Mouse (Mus musculus): ENCODE data around the gene Relch.
"Not testable (repeated sequence)": the region's sequence is repeated elsewhere in the genome, so short reads cannot be mapped to it uniquely, and the experiment has no call there.

The Relch gene

DNA sequence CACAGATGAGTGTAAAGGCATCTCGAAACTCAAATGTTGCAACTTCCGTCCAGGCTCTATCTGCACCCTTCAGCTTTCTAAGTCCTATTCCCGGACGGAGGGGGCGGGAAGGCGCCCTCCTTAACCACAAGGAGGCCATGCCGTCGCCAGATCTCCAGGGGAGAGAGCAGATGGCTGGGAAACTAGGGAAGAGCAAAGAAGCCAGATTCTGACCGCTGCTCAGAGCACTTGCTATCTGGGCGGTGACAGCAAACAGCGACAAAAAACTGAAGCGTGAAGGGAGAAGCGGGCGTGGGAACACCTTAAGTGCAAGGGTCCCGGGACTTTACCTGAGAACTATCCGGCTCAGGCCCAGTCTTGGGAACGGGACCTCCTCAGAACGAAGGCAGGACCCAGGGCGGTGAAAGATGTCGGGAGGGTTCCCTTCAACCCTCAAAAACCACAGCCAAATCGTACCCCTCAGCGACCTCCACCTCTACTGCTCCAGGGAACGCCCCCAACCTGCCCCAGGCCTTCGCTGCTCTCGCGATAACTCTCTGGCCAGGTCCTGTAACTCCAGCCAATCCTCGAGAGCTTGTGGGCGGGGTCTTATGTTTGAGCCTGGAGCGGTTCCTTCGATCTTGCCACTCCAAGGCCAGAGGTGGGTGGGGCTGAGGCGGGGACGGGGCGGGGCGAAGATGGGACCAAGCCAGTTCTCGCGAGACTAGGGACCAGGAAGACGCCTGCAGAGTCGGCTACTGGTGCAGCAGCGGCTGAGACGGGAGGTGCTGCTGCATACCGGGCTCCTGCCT, at the start of gene Relch, which contains the start of gene Pign:
TSS of gene Relch (plus strand) at position 691 of the 791 bp plus-strand sequence.
TSS of gene Pign (minus strand) at position 507 of the 791 bp plus-strand sequence.
- in situ Hi-C loops (cut with MboI; ENCODE audit: low pct_unique_long_range_greater_than_20kb in 1 of 2, low sequenced_read_pairs in 2 of 2, unreplicated experiment in 1 of 2), result no loop called here

DNA sequence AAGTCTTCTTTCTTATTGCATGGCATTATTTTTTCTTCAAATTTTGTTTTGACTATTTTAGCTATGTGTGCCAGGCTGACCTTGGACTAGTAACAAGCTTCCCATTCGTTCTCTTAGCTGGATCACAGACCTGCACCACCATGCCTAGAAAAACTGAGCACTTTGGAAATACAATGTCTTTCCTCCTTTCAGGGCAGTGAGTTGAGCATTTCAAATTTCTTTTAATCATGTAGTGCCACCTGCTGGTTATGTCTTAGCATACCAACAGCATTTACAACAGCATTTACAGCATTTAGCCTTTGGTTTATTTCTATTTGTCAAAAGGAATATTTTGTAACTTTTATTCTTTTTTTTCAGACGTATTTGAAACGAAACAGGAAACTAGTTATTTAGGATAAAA, 33.2 kb upstream of the Relch start:
- in situ Hi-C loops (cut with MboI; ENCODE audit: low pct_unique_long_range_greater_than_20kb in 1 of 2, low sequenced_read_pairs in 2 of 2, unreplicated experiment in 1 of 2), result loop anchor here (25.0 kb wide), 1 partner anchor 643 kb away; no protein-coding TSS in a partner anchor

- in situ Hi-C loops (cut with MboI; ENCODE audit: low pct_unique_long_range_greater_than_20kb in 1 of 2, low sequenced_read_pairs in 2 of 2, unreplicated experiment in 1 of 2), result loop anchor here (25.0 kb wide), 1 partner anchor 657 kb away; no protein-coding TSS in a partner anchor
Measured at GRCm38 (mm10) chr1:105644093-105644492, 19.6 kb upstream of the Relch start.

DNA sequence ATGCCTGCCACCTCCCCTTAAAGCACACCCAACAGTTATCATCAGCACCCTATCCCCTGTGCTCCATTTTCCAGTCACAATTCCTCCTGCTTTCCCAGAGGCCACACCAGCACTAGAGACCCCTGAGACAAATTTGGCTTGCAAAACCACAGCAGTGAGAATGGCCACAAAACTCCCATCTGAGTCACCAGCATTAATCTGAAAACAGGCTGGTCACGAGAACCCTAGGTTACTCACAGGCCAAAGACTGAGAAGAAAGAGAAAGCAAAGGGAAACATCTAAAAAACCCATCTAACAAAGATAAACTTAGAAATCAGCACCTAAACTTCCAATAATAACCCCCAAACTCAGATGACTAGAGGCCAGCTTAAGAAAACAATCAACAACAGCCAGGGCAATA, 13.0 kb upstream of the Relch start:
- in situ Hi-C loops (cut with MboI; ENCODE audit: low pct_unique_long_range_greater_than_20kb in 1 of 2, low sequenced_read_pairs in 2 of 2, unreplicated experiment in 1 of 2), result no loop called here

- in situ Hi-C loops (cut with MboI; ENCODE audit: low pct_unique_long_range_greater_than_20kb in 1 of 2, low sequenced_read_pairs in 2 of 2, unreplicated experiment in 1 of 2), result no loop called here
Measured at GRCm38 (mm10) chr1:105653981-105654380, 9.7 kb upstream of the Relch start.

DNA sequence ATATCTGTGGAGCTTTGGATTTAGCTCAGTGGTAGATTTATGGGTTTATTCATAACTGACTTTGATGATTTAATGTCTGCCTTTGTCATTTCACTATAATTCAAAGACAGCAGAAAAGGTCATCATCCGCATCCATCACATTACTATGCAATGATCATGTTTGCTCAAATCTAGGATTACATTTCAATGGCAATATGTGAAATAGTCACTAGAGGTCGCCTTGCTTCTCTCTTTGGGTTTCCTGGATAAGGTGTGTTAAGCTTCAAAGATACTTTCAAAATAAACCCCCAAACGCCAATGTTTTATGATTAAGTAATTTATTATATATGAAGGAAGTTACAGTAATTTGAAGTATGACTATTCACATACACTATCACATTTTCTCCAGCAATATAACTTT, 3.6 kb upstream of the Relch start:
- in situ Hi-C loops (cut with MboI; ENCODE audit: low pct_unique_long_range_greater_than_20kb in 1 of 2, low sequenced_read_pairs in 2 of 2, unreplicated experiment in 1 of 2), result no loop called here

DNA sequence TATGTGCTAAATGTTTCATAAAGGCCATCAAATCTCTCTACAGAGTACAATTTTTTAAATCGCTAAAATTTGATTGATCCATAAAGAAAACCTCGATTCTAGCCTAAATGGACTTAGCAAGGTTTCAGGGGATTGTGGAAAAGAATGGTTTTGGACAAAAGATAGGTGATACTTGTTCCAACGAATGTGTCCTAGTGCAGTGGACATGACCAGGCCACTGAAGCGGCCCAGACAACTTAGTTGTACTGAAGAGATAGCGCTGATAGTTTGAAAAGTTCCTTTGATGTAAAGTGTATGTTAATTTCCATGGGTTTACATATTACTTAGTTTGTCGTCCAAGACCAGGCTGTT, 866 bp upstream of the Relch start:
- in situ Hi-C loops (cut with MboI; ENCODE audit: low pct_unique_long_range_greater_than_20kb in 1 of 2, low sequenced_read_pairs in 2 of 2, unreplicated experiment in 1 of 2), result no loop called here

DNA sequence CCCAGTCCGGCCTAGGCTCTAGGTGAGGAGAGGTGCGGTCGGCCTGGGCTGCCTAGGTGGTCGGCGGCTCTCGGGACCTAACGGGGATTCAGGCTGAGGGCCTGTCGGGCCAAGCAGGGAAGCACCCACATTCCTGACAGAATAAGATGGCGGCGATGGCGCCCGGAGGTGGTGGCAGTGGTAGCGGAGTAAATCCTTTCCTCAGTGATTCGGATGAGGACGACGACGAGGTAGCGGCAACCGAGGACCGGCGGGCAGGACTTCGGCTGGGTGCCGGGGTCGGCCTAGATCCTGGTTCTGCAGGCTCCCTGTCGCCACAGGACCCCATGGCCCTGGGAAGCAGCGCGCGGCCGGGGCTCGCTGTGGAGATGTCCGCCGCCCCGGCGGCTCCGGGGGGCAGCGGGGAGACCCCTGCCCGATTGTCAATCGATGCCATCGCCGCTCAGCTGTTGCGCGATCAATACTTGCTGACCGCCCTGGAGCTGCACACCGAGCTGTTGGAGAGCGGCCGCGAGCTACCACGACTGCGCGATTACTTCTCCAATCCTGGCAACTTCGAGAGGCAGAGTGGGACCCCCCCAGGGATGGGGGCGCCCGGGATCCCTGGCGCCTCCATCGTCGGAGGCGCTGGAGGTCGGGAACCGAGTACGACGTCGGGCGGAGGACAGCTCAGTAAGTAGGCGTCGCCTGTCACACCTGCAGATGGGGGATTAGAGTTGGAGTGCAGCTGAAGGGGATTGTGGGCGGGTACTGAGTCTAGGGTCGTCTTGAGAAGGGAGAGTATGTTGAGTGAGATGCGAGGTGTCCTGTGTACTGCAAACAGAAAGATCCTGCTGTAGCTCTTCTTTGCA, 526 bp downstream of the Relch start:
- in situ Hi-C loops (cut with MboI; ENCODE audit: low pct_unique_long_range_greater_than_20kb in 1 of 2, low sequenced_read_pairs in 2 of 2, unreplicated experiment in 1 of 2), result no loop called here

DNA sequence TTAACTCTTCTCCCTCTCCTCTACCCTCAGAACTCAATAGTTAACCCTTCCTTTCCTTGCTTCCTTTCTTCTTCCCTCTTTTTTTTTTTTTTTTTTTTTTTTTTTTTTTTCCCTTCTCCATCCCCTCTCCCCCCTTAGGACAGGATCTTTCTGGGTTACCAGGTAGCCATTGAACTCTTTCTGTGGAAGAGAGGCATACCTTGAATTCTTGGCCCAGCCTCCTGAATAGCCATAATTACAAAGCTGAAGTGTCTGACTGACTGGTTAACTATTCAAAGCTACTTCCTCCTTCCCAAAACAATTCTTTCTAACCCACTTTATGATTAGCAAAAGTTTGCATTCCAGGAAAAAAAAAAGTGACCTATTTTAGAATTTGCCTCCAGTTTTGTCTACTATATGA, 6.0 kb downstream of the Relch start:
- in situ Hi-C loops (cut with MboI; ENCODE audit: low pct_unique_long_range_greater_than_20kb in 1 of 2, low sequenced_read_pairs in 2 of 2, unreplicated experiment in 1 of 2), result no loop called here

- in situ Hi-C loops (cut with MboI; ENCODE audit: low pct_unique_long_range_greater_than_20kb in 1 of 2, low sequenced_read_pairs in 2 of 2, unreplicated experiment in 1 of 2), result no loop called here
Measured at GRCm38 (mm10) chr1:105674763-105675162, 11.1 kb downstream of the Relch start.

DNA sequence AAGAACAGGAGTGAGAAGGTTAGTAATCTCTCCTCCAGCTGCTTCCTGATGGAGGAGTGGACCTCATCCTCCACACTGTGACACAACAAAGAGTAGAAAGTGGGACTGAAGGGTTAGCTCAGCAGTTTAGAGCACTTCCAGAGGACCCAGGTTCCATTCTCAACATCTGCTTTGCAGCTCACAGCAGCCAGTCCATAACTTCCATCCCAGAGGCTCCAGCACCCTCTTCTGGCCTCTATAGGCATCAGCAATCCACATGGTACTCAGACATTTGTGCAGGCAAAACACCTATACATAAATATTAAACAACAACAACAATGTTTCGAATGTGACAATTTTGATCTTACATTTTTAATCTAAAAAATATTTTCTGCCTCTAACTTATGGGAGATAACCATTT, 16.9 kb downstream of the Relch start:
- in situ Hi-C loops (cut with MboI; ENCODE audit: low pct_unique_long_range_greater_than_20kb in 1 of 2, low sequenced_read_pairs in 2 of 2, unreplicated experiment in 1 of 2), result no loop called here

GRCm38 (mm10) chr1:105685501-105685900, 21.8 kb downstream of the Relch start:
- in situ Hi-C loops (cut with MboI; ENCODE audit: low pct_unique_long_range_greater_than_20kb in 1 of 2, low sequenced_read_pairs in 2 of 2, unreplicated experiment in 1 of 2), result no loop called here

DNA sequence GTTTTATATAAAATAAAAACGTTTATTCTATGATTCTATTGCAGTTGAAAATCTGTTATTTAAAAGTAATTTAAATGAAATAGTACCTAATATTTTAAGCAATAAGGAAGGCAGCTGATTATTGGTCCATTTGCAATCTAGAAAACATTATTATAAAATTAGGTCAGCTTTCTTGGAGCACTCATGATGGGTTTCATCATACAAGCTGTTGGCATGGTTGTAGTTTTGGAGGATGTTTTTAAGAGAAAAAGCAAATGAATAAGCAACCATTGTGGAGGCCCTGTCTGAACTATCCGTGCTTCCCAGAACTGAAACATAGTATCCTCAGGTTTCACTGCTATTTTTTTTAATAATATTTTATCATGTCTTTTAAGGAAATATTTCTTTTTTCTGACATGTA, 31.9 kb downstream of the Relch start:
- in situ Hi-C loops (cut with MboI; ENCODE audit: low pct_unique_long_range_greater_than_20kb in 1 of 2, low sequenced_read_pairs in 2 of 2, unreplicated experiment in 1 of 2), result no loop called here

DNA sequence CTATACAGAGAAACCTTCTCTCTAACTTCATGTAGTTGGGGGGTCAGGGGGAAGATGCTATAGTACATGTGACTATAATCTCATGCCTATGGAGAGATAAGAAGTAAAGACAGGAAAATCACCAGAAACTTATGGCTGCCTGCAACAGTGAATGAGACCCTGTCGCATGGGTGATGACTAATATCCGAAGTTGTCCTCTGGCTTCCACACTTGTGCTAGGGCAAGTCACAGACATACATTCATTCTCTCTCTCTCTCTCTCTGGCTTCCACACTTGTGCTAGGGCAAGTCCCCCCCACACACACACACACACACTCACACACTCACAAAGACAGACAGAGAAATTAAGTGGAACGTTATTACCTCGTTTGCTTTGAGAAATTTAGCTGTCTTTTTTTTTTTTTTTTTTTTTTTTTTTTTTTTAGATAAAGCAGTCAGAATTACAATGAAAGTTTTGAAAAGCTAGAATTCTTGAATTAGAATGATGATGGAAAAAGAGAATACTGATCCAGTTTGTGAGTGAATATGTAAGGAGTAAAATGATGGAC, 37.4 kb downstream of the Relch start:
- in situ Hi-C loops (cut with MboI; ENCODE audit: low pct_unique_long_range_greater_than_20kb in 1 of 2, low sequenced_read_pairs in 2 of 2, unreplicated experiment in 1 of 2), result no loop called here

DNA sequence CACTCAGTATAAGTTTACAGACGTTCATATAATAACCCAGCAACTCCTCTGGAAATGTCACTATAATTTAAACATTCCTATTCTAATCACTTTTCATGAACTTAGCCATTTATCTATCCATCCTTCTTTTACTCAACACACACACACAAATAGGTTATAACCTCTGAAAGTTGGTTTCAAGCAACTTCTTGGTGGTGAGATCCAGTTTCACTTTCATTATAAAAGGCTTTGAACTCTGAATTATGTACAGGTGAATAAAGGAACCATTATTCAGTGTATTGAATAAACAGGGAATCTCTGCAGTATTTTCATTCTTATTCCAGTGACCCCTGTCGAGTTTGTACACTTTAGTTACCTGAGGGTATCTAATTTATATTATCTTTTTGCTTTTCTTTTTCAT, 45.8 kb downstream of the Relch start:
- in situ Hi-C loops (cut with MboI; ENCODE audit: low pct_unique_long_range_greater_than_20kb in 1 of 2, low sequenced_read_pairs in 2 of 2, unreplicated experiment in 1 of 2), result no loop called here

DNA sequence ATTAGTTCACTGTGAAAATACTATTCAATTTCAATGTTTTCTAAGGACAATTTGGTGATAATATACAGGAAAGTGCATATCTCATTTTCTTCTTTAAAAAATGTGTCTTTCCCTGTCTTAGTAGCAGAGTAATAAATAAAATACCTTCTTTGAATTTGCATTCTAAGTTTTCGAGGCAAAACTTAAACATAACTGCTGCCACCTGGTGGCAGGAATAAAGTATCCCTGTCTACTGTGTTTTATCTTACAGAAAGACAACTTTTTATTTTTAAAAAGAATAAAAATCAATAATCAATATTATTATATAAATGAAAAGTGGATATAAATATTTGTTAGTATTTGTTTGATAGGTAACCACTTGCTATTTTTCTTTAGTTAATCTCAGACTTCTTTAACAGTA, 47.6 kb downstream of the Relch start:
- in situ Hi-C loops (cut with MboI; ENCODE audit: low pct_unique_long_range_greater_than_20kb in 1 of 2, low sequenced_read_pairs in 2 of 2, unreplicated experiment in 1 of 2), result no loop called here

DNA sequence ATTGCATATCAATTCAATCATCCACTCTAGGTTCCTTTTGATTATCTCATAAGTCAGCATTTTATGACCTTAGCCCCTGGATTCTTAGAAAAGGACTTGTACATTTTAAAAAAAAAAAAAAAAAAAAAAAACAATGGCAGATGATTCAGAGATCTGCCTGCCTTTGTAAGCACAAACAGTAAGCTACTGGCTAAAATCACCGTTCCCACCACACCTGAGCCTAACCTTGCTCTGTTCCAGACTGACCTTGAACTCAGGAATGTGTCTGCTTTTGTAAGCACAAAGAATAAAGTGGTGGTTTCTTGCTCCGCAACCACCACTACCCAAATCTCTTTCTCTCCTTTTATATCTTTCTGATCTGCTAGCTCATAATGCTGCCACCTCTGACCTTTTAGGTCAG, 49.2 kb downstream of the Relch start:
- in situ Hi-C loops (cut with MboI; ENCODE audit: low pct_unique_long_range_greater_than_20kb in 1 of 2, low sequenced_read_pairs in 2 of 2, unreplicated experiment in 1 of 2), result no loop called here

- in situ Hi-C loops (cut with MboI; ENCODE audit: low pct_unique_long_range_greater_than_20kb in 1 of 2, low sequenced_read_pairs in 2 of 2, unreplicated experiment in 1 of 2), result no loop called here
Measured at GRCm38 (mm10) chr1:105718358-105718757, 54.7 kb downstream of the Relch start.

DNA sequence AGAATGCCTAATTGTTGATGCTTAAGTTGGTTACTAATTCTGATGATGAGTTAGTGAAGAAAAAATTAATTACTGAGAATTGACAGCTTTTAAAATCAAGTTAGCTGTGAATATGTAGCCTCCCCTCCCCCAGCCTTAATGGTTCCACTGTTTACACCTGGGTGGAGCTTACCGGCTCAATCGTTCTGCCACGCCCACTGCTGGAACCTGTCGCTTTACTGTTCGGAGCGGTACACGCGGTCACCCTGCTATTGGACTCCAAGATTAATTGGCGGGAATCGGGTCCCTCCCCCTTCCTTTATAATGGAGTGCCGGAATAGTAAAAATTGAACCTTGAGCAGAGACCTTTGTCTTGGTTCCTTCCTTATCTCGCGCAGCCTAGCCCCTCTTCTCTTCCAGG, 65.6 kb downstream of the Relch start:
- in situ Hi-C loops (cut with MboI; ENCODE audit: low pct_unique_long_range_greater_than_20kb in 1 of 2, low sequenced_read_pairs in 2 of 2, unreplicated experiment in 1 of 2), result not testable (repeated sequence)

All from mouse embryonic stem cell (cell line).